Mouse (Mus musculus) erythroblast, embryonic 14.5 days (primary cell): ENCODE data around the gene Dph2.

Source experiments
- GATA1 ChIP-seq: IDR thresholded peaks from 2 replicates; pipeline ENCODE4 v1.6.1; 2012; ENCODE audit warnings: low read length, inconsistent platforms, mixed read lengths
- TAL1 ChIP-seq: IDR thresholded peaks from 3 replicates; pipeline ENCODE4 v1.6.1; 2012; ENCODE audit warnings: low read length, inconsistent platforms, mixed read lengths

DNA sequence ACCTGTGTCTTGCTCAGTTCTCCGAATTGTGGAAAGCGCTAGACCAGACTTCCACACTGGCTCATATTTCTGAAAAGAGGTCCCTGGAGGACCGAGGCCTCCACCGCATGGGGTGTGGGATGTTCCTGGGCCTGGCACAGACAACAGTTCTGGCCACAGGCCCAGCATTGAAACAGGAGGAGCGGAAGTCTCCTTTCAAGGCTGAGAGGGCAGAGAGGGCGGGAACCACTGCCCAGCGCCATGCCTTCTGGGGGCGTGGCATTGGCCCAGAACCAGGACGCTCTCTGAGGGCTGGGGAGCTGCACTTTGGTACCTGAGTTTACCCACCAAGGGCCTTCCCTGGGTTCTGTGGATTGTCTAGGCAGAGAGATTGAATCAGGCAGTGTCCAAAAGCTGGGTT is 25.7 kb downstream of the Dph2 start:
- TF ChIP-seq GATA1 (no peak), TAL1 (no peak)
